Mouse (Mus musculus) liver, postnatal 0 days (tissue): Measurements from ENCODE around the gene Osbpl3.

Source experiments
- CTCF ChIP-seq: sonication (generic); IDR thresholded peaks from 2 replicates; pipeline ENCODE4 v1.5.1; 2016; ENCODE audit warnings: antibody characterized with exemption, low read depth
- EP300 ChIP-seq: IDR thresholded peaks from 2 replicates; pipeline ENCODE4 v1.6.1; 2016; ENCODE audit warnings: antibody characterized with exemption, low read depth, mild to moderate bottlenecking

DNA sequence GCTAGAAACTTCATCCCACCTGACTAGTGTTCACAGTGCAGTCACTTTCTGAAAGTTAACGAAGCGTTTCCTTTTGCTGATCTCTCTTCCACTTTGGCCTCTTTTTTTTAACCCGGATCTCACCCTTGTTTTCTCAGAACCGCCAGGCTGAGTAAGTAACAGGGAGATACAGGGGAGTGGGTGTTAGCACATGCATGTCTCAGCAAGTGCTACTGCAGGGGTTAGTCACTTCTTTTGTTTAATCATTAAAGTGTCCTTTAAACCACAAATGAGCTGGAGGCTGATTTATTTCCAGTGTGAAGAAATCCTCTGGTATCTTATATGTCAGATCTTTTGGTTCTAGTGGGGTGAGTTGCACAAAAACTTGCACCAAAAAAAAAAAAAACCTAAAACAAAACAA is 47.0 kb upstream of the Osbpl3 start:
- TF ChIP-seq CTCF (no peak), EP300 (no peak)
